Mouse (Mus musculus) B cell, adult (primary cell): ENCODE data around the gene Mettl25. TPM values are rescaled to one million over a fixed set of nuclear protein-coding genes. Genes with fewer than 3 reads are reported as not detected.

Experiments
- total RNA-seq: library from RNA; stranded (reverse); gene quantifications from 4 replicates; pipeline ENCODE4 v1.2.4, GENCODE M21; 2023; ENCODE audit not compliant: inconsistent age

Gene Mettl25
- 15.7 to 19.2 TPM (median 17.3 TPM) in 4 replicates for total RNA-seq

GRCm38 (mm10) chr10:105840928-105841888 lies at the start of gene Mettl25, which contains the start of gene Ccdc59:
Mettl25 (minus strand) TSS chr10:105841380.
Ccdc59 (plus strand) TSS chr10:105841067.

Other genes with a start within 250 kb of the Mettl25 start
- gene Ccdc59, start 313 bp downstream of the Mettl25 start, total RNA-seq = 42.6 to 61.8 TPM (median 50.4 TPM) in 4 replicates